Mouse (Mus musculus) lung, embryonic 15.5 days (tissue): ENCODE measurements around the gene Armc9. TPM values are rescaled to one million over a fixed set of nuclear protein-coding genes. Genes with fewer than 3 reads are reported as not detected.

ENCODE experiments used
- ATAC-seq: fragments of 200-750 bp; cut with Nextera tagmentation; 2 replicates; pipeline ENCODE4 v1.8.0; 2017; ENCODE audit warnings: moderate number of reproducible peaks, borderline replicate concordance; ENCODE audit not compliant: low FRiP score, low TSS enrichment; ENCODE audit errors: extremely low read depth
- H3K27ac ChIP-seq: fragments of 300-500 bp; sonication (generic); 2 replicates; pipeline ENCODE4 v1.5.1; 2015; ENCODE audit warnings: moderate library complexity, mild to moderate bottlenecking, inconsistent platforms
- H3K27me3 ChIP-seq: fragments of 300-500 bp; sonication (generic); 2 replicates; pipeline ENCODE4 v1.6.1; 2015; ENCODE audit warnings: inconsistent platforms
- H3K36me3 ChIP-seq: fragments of 300-500 bp; sonication (generic); 2 replicates; pipeline ENCODE4 v1.6.1; 2015; ENCODE audit warnings: inconsistent platforms
- H3K4me1 ChIP-seq: fragments of 300-500 bp; sonication (generic); 2 replicates; pipeline ENCODE4 v1.6.1; 2015; ENCODE audit warnings: inconsistent platforms
- H3K4me2 ChIP-seq: fragments of 300-500 bp; sonication (generic); 2 replicates; pipeline ENCODE4 v1.6.1; 2015; ENCODE audit warnings: inconsistent platforms, mild to moderate bottlenecking, moderate library complexity
- H3K4me3 ChIP-seq: fragments of 300-500 bp; sonication (generic); 2 replicates; pipeline ENCODE4 v1.5.1; 2015; ENCODE audit warnings: mild to moderate bottlenecking, inconsistent platforms
- H3K9ac ChIP-seq: fragments of 300-500 bp; sonication (generic); 2 replicates; pipeline ENCODE4 v1.6.1; 2015; ENCODE audit warnings: inconsistent platforms
- H3K9me3 ChIP-seq: fragments of 300-500 bp; sonication (generic); 2 replicates; pipeline ENCODE4 v1.6.1; 2016; ENCODE audit warnings: inconsistent platforms
- WGBS: fragments of 180-500 bp; shearing (Covaris S2); methylation state at CpG from one replicate; pipeline ENCODE4 v1.1.7; 2015; 5-methylcytosine and 5-hydroxymethylcytosine counted together
- polyA plus RNA-seq: library from polyadenylated mRNA; unstranded; fragments of >200 nt; fragmentation: Nextera tagmentation; extraction: Ambion mirVana; gene quantifications from 2 replicates; pipeline ENCODE4 v1.2.1, GENCODE M21; 2015

Armc9 gene
- polyA plus RNA-seq, 1 experiment from 2014 or later, result 20.3 TPM

- peaks cover 34% of the 10 kb centered on the region; the same call in 1 of the 2 replicates for H3K36me3 ChIP-seq
- no peak overlapping the region for H3K4me2 ChIP-seq
- no peak overlapping the region for H3K4me3 ChIP-seq
- no peak overlapping the region for H3K9ac ChIP-seq
- no peaks in the 10 kb centered on the region for H3K9me3 ChIP-seq
- ATAC-seq, result no peak
- no peak overlapping the region for H3K27ac ChIP-seq
- H3K4me1 ChIP-seq, result no peaks in the 10 kb centered on the region
- no peaks in the 10 kb centered on the region for H3K27me3 ChIP-seq
These were observed 46.7 kb downstream of the Armc9 start for GRCm38 (mm10) chr1:86201312-86201711.

DNA sequence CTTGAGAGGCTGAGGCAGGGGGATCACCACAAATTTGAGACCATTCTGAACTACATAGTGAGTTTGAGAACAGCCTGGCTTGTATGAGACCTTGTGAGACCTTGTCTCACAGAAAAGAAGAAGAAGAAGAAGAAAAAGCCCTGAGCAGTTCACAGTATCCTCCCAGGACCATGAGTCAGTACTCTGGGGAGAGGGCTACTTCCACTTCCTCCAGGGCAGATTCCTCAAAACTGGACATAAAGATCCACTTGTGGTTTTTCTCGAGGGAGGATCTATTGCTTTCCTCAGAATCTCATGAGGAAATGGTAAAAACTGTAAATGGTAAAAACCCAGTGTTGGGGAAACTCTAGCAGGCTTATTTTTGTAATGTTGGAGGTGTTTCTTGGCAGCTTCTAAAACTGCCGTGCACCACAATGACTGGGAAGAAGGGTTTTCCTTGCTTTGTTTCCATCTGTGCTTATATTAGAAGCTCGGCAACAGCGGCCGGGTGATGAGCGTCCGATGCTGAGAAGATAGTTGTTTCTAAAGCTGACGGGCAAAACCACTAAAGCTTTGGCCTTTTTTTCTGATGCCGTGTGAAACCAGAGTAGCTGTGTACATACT lies 48.1 kb downstream of the Armc9 start:
- H3K4me2 ChIP-seq, result no peak overlapping the region
- H3K4me3 ChIP-seq, result no peak overlapping the region
- H3K27me3 ChIP-seq, result no peaks in the 10 kb centered on the region
- H3K36me3 ChIP-seq, result peaks cover 33% of the 10 kb centered on the region; the same call in 1 of the 2 replicates
- H3K9me3 ChIP-seq, result no peaks in the 10 kb centered on the region
- WGBS, result 74% methylated on average over 9 of the region's 9 CpGs
- no peak overlapping the region for H3K27ac ChIP-seq
- H3K9ac ChIP-seq, result no peak overlapping the region
- H3K4me1 ChIP-seq, result no peaks in the 10 kb centered on the region
- ATAC-seq, result no peak

GRCm38 (mm10) chr1:86210676-86211075 lies 56.1 kb downstream of the Armc9 start:
- no peak for ATAC-seq
- 82% methylated on average over 7 of the region's 7 CpGs for WGBS

GRCm38 (mm10) chr1:86211498-86211897 lies 56.9 kb downstream of the Armc9 start:
- WGBS, result 97% methylated on average over 1 of the region's 1 CpGs
- ATAC-seq, result no peak
- peaks cover 17% of the 10 kb centered on the region; the same call in 1 of the 2 replicates for H3K36me3 ChIP-seq

More at GRCm38 (mm10) chr1:86210676-86211075, 56.1 kb downstream of the Armc9 start:
- H3K9ac ChIP-seq, result no peak overlapping the region
- no peak overlapping the region for H3K4me3 ChIP-seq
- H3K4me1 ChIP-seq, result no peaks in the 10 kb centered on the region
- no peak overlapping the region for H3K4me2 ChIP-seq
- H3K27me3 ChIP-seq, result no peaks in the 10 kb centered on the region
- peaks cover 17% of the 10 kb centered on the region; the same call in 1 of the 2 replicates for H3K36me3 ChIP-seq
- no peak overlapping the region for H3K27ac ChIP-seq
- H3K9me3 ChIP-seq, result no peaks in the 10 kb centered on the region

DNA sequence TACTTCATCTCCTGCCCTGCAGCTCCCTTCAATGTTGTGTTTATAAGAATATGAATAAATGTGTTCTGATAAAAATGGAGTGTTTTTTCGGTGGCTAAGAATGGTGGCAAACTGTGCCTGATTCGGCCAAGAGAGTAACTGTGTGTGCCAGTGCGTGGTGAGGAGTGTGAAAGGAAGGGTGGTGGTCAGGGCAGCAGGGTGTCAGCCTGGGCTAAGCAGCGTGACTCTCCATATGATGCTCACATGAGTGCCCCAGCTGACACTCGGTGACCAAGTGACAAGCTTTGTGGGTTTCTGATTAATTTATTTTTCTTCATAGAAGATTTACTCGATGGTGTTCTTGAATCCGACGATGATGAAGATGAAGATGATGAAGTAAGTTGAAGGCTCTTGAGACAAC lies 58.2 kb downstream of the Armc9 start:
- no peak overlapping the region for H3K27ac ChIP-seq
- no peak overlapping the region for H3K9ac ChIP-seq
- WGBS, result 90% methylated on average over 8 of the region's 8 CpGs
- no peak for ATAC-seq
- no peak overlapping the region for H3K4me3 ChIP-seq
- H3K36me3 ChIP-seq, result peaks cover 13% of the 10 kb centered on the region; the same call in 1 of the 2 replicates
- H3K9me3 ChIP-seq, result no peaks in the 10 kb centered on the region
- no peak overlapping the region for H3K4me2 ChIP-seq
- no peaks in the 10 kb centered on the region for H3K4me1 ChIP-seq
- H3K27me3 ChIP-seq, result no peaks in the 10 kb centered on the region

More at GRCm38 (mm10) chr1:86211498-86211897, 56.9 kb downstream of the Armc9 start:
- Histone ChIP-seq H3K27ac (no peak overlapping the region), H3K27me3 (no peaks in the 10 kb centered on the region), H3K4me1 (no peaks in the 10 kb centered on the region), H3K9me3 (no peaks in the 10 kb centered on the region), H3K4me3 (no peak overlapping the region), H3K4me2 (no peak overlapping the region), H3K9ac (no peak overlapping the region)

- H3K4me1 ChIP-seq, result no peaks in the 10 kb centered on the region
- H3K36me3 ChIP-seq, result peaks cover 9% of the 10 kb centered on the region; the same call in 1 of the 2 replicates
- peak; percentile 27; the same call in 1 of the 2 replicates for ATAC-seq
- no peaks in the 10 kb centered on the region for H3K9me3 ChIP-seq
- H3K27ac ChIP-seq, result no peak overlapping the region
- H3K4me2 ChIP-seq, result no peak overlapping the region
- no peak overlapping the region for H3K9ac ChIP-seq
- H3K27me3 ChIP-seq, result no peaks in the 10 kb centered on the region
- WGBS, result 0% methylated on average over 1 of the region's 1 CpGs
- no peak overlapping the region for H3K4me3 ChIP-seq
These were observed 59.6 kb downstream of the Armc9 start for GRCm38 (mm10) chr1:86214158-86214557.

DNA sequence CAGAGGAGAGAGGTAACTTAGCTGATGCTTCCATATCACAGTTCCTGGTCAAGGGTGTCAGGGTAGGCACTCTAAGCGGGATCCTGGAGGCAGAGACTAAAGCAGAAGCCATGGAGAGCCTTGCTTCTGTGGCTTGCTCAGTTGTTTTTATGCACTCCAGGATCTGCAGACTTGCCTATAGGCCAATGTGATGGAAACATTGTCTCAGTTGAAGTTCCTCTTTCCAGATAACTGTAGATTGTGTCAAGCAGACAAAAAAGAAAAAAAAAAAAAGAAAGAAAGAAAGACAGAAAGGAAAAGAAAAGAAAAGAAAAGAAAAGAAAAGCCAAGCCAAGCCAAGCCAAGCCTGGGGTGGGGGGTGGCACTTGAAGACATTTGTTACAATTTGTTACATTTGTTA lies 60.7 kb downstream of the Armc9 start:
- Histone ChIP-seq H3K27ac (no peak overlapping the region), H3K4me2 (no peak overlapping the region), H3K9me3 (no peaks in the 10 kb centered on the region), H3K9ac (no peak overlapping the region), H3K4me1 (no peaks in the 10 kb centered on the region), H3K36me3 (peaks cover 9% of the 10 kb centered on the region; the same call in 1 of the 2 replicates), H3K4me3 (no peak overlapping the region), H3K27me3 (no peaks in the 10 kb centered on the region)
- WGBS, result 88% methylated on average over 1 of the region's 1 CpGs
- ATAC-seq, result no peak

DNA sequence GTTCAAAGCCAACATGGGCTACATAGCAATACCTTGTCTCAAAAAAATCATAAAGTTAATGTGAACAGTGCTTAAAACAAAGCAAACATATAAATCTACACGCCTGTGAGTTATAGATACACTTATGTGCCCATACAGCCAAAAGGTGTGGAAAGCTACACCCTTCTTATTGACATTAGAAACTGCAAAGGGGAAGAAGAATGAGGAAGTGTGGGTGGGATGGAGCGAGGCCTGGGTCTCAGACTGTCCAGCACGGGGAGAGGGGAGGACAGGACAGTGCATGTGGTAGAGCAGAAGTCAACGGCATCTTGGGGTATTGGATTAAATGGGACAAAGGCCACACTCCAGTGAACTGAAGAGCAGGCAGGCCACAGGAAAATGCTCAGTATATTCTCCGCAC lies 61.8 kb downstream of the Armc9 start:
- Histone ChIP-seq H3K27me3 (no peaks in the 10 kb centered on the region), H3K4me2 (no peak overlapping the region), H3K9ac (no peak overlapping the region), H3K9me3 (no peaks in the 10 kb centered on the region), H3K27ac (no peak overlapping the region), H3K4me1 (no peaks in the 10 kb centered on the region), H3K4me3 (no peak overlapping the region), H3K36me3 (peaks cover 9% of the 10 kb centered on the region; the same call in 1 of the 2 replicates)
- WGBS, result 79% methylated on average over 5 of the region's 5 CpGs
- ATAC-seq, result no peak

DNA sequence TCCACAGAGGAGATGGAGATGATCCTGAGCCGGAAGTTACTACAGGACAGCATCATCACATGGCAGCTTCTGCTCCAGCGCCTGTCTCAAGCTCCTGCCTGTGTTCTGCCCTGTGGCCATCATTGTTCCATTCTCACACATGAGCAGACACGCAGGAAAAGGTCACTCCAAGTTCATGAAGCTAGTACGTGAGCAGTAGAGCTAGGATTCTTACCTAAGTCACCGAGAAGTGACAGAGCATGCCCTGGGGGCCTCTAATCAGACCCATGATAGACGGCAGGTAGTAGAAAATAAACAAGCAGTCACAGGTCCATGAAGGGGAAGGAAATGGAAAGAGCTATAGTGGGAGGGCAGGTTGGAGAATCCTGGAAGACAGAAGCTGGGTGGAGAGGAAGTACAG lies 63.4 kb downstream of the Armc9 start:
- no peak overlapping the region for H3K4me3 ChIP-seq
- H3K27me3 ChIP-seq, result no peaks in the 10 kb centered on the region
- peaks cover 6% of the 10 kb centered on the region; the same call in 1 of the 2 replicates for H3K36me3 ChIP-seq
- H3K4me1 ChIP-seq, result no peaks in the 10 kb centered on the region
- WGBS, result 31% methylated on average over 6 of the region's 6 CpGs
- no peaks in the 10 kb centered on the region for H3K9me3 ChIP-seq
- no peak overlapping the region for H3K27ac ChIP-seq
- no peak for ATAC-seq
- H3K9ac ChIP-seq, result no peak overlapping the region
- no peak overlapping the region for H3K4me2 ChIP-seq

DNA sequence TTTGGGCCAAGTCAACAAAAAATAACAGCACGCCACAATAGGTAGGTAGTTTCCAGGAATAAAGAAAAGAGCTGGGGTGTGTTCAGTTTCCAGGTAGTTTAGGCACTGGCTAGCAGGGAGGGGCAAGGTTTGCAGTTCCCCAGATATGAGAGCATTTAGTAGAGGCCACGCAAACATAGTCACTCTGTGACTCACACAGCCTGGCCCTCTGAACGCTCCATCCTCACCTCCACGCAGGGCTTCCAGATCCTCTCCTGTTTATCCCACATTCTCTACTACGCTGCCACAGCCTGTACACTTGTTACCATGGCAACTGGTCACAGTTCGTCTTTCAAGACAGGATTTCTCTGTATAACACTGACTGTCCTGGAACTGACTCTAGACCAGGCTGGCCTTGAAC lies 70.6 kb downstream of the Armc9 start:
- H3K4me1 ChIP-seq, result no peaks in the 10 kb centered on the region
- ATAC-seq, result no peak
- no peaks in the 10 kb centered on the region for H3K9me3 ChIP-seq
- WGBS, result 59% methylated on average over 6 of the region's 6 CpGs
- H3K27me3 ChIP-seq, result no peaks in the 10 kb centered on the region
- H3K9ac ChIP-seq, result no peak overlapping the region
- H3K36me3 ChIP-seq, result no peaks in the 10 kb centered on the region
- H3K4me3 ChIP-seq, result no peak overlapping the region
- H3K27ac ChIP-seq, result no peak overlapping the region
- no peak overlapping the region for H3K4me2 ChIP-seq

- H3K9ac ChIP-seq, result no peak overlapping the region
- no peak overlapping the region for H3K4me2 ChIP-seq
- 78% methylated on average over 8 of the region's 8 CpGs for WGBS
- H3K4me3 ChIP-seq, result no peak overlapping the region
- ATAC-seq, result no peak
- no peaks in the 10 kb centered on the region for H3K4me1 ChIP-seq
- H3K27ac ChIP-seq, result no peak overlapping the region
- H3K9me3 ChIP-seq, result no peaks in the 10 kb centered on the region
- H3K27me3 ChIP-seq, result no peaks in the 10 kb centered on the region
- no peaks in the 10 kb centered on the region for H3K36me3 ChIP-seq
These were observed 74.1 kb downstream of the Armc9 start for GRCm38 (mm10) chr1:86228653-86229052.

DNA sequence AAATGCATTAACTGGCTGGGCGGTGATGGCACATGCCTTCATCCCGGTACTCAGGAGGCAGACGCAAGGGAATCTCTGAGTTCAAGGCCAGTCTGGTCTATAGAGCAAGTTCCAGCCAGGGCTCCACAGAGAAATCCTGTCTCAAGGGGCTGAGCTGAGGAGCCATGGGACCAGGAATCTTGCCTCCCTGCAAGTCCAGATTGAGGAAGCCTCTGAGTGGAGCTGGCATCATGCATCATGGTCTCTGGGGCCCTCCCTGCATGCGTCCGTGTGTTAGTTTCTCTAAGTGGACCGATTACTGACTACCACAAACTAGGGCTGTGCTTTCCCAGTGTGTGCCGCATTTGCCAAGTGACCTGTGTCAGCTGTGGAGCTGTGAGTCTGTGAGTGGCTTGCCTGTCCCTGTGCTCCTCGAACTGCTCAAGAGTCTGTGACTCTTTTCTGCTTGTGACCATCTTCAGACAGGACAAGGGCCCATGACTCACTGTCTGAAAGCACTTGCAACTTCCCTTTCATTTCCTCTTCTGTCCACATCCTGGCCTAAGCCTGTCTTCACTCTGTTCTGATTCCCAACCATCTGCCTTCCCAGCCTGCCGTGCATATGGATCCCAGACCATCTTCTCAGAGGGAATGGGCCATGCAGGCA lies 74.7 kb downstream of the Armc9 start:
- H3K4me3 ChIP-seq, result no peak overlapping the region
- no peaks in the 10 kb centered on the region for H3K27me3 ChIP-seq
- 81% methylated on average over 9 of the region's 9 CpGs for WGBS
- no peaks in the 10 kb centered on the region for H3K36me3 ChIP-seq
- H3K4me2 ChIP-seq, result no peak overlapping the region
- H3K9ac ChIP-seq, result no peak overlapping the region
- ATAC-seq, result no peak
- no peaks in the 10 kb centered on the region for H3K9me3 ChIP-seq
- H3K27ac ChIP-seq, result no peak overlapping the region
- H3K4me1 ChIP-seq, result no peaks in the 10 kb centered on the region
